Mouse (Mus musculus) cerebellum, adult 2 months (tissue): Measurements from ENCODE around the gene Bsdc1.

Experiments
- CTCF ChIP-seq: fragments of 200-500 bp; IDR thresholded peaks from 2 replicates; pipeline ENCODE4 v1.5.1; 2011; ENCODE audit warnings: low read depth, mild to moderate bottlenecking, control low read depth, low read length, moderate library complexity, borderline replicate concordance; ENCODE audit not compliant: insufficient read depth
- POLR2A ChIP-seq: fragments of 200-500 bp; IDR thresholded peaks from 2 replicates; pipeline ENCODE4 v1.6.1; 2011; ENCODE audit warnings: low read length, control low read depth, borderline replicate concordance; ENCODE audit not compliant: insufficient read depth

DNA sequence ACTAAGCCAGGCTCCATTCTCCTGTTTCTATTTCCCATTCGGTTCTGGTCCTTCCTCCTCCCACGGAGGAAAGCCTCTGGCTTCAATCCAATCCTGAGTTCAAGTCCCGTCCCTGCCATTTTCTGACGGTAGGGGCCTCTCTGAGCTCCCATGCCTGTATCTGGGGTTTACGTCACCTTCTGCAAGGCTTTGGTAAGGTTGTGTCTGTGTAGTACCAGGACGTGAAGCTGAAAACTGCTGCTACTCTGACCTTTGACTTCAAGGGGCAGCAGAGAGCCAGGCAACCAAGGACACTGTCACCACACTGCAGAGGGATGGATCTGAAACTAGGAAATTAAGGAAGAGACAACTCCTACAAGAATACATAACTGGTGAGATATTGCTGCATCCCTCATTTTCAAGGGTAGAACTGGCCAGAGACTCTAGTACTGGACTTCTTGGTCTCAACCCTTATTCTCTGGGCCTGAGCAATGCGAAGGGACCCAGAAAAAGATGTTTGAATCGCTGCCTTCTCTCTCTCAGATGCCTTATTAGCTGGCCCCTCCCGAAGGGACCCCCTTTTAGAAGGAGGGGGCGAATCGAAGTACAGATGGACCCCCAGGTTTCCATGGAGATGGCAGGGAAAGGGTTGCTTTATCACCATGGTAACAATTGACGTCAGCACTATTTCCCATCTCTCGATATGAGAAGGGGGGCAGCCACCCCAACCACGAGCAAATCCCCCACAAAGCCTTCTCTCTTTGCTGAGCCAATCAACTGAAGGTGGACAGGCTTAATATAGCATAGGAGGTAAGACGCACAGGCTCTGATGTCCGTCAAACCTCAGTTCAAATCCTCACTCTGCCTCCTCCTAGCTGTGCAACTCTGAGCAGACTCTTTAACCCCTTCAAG is 34.5 kb downstream of the Bsdc1 start:
- TF ChIP-seq POLR2A (no peak), CTCF (0 out of 2 replicates have a peak, but pooled peaks have one; percentile 23)
